Mouse (Mus musculus) hindbrain, embryonic 14.5 days (tissue): ENCODE measurements around the gene Fat1. TPM values are rescaled to one million over a fixed set of nuclear protein-coding genes. Genes with fewer than 3 reads are reported as not detected.

Experiments used
- ATAC-seq: fragments of 200-750 bp; cut with Nextera tagmentation; 2 replicates; pipeline ENCODE4 v1.8.0; 2017; ENCODE audit warnings: moderate number of reproducible peaks, mild to moderate bottlenecking, moderate TSS enrichment, moderate library complexity; ENCODE audit not compliant: low FRiP score
- DNase-seq: peaks from one replicate; pipeline ENCODE4 v3.0.0-alpha.2; 2015; ENCODE audit warnings: low spot score
- H3K27ac ChIP-seq: fragments of 300-500 bp; sonication (generic); 2 replicates; pipeline ENCODE4 v1.5.1; 2014; ENCODE audit warnings: mild to moderate bottlenecking, moderate library complexity
- H3K27me3 ChIP-seq: fragments of 300-500 bp; sonication (generic); 2 replicates; pipeline ENCODE4 v1.6.1; 2014; ENCODE audit warnings: mild to moderate bottlenecking, low read length, mixed read lengths; ENCODE audit not compliant: control insufficient read depth, insufficient read depth
- H3K36me3 ChIP-seq: fragments of 300-500 bp; sonication (generic); replicated peaks from 2 replicates; pipeline ENCODE4 v1.6.1; 2014; ENCODE audit not compliant: control insufficient read depth, insufficient read depth
- H3K4me1 ChIP-seq: fragments of 300-500 bp; sonication (generic); replicated peaks from 2 replicates; pipeline ENCODE4 v1.6.1; 2014; ENCODE audit warnings: antibody characterized with exemption, low read length, mixed read lengths; ENCODE audit not compliant: control insufficient read depth, insufficient read depth
- H3K4me2 ChIP-seq: fragments of 300-500 bp; sonication (generic); replicated peaks from 2 replicates; pipeline ENCODE4 v1.6.1; 2014; ENCODE audit warnings: mild to moderate bottlenecking, moderate library complexity
- H3K4me3 ChIP-seq: fragments of 300-500 bp; sonication (generic); replicated peaks from 2 replicates; pipeline ENCODE4 v1.5.1; 2014; ENCODE audit warnings: mild to moderate bottlenecking, low read length
- H3K9ac ChIP-seq: fragments of 300-500 bp; sonication (generic); 2 replicates; pipeline ENCODE4 v1.6.1; 2014
- H3K9me3 ChIP-seq: fragments of 300-500 bp; sonication (generic); 2 replicates; pipeline ENCODE4 v1.6.1; 2016; ENCODE audit warnings: low read length; ENCODE audit not compliant: control insufficient read depth
- WGBS: fragments of 180-500 bp; shearing (Covaris S2); extraction: QIAGEN DNeasy Blood & Tissue Kit; methylation state at CpG from one replicate; pipeline ENCODE4 v1.1.7; 2014; 5-methylcytosine and 5-hydroxymethylcytosine counted together
- polyA plus RNA-seq: library from polyadenylated mRNA; unstranded; fragments of >200 nt; fragmentation: Nextera tagmentation; extraction: Ambion mirVana; gene quantifications from 2 replicates; pipeline ENCODE4 v1.2.1, GENCODE M21; 2014

Gene Fat1
- polyA plus RNA-seq, 1 experiment from 2014 or later: 28.8 TPM

GRCm38 (mm10) chr8:44975113-44975512 lies 39.9 kb downstream of the Fat1 start:
- ATAC-seq: no peak

GRCm38 (mm10) chr8:44975654-44976053 lies 40.4 kb downstream of the Fat1 start:
- DNase-seq (no peak), ATAC-seq (no peak)
- Histone ChIP-seq H3K9me3 (no peaks in the 10 kb centered on the region), H3K4me2 (no peak overlapping the region), H3K4me3 (no peak overlapping the region), H3K4me1 (peaks cover 9% of the 10 kb centered on the region), H3K9ac (no peak overlapping the region), H3K27me3 (no peaks in the 10 kb centered on the region), H3K36me3 (no peaks in the 10 kb centered on the region), H3K27ac (no peak overlapping the region)
- WGBS: 89% methylated on average over 4 of the region's 4 CpGs

More at GRCm38 (mm10) chr8:44975113-44975512, 39.9 kb downstream of the Fat1 start:
- Histone ChIP-seq H3K36me3 (no peaks in the 10 kb centered on the region), H3K4me3 (no peak overlapping the region), H3K4me1 (peaks cover 15% of the 10 kb centered on the region), H3K9me3 (no peaks in the 10 kb centered on the region), H3K9ac (no peak overlapping the region), H3K4me2 (no peak overlapping the region), H3K27ac (no peak overlapping the region), H3K27me3 (no peaks in the 10 kb centered on the region)
- no peak for DNase-seq
- 63% methylated on average over 9 of the region's 9 CpGs for WGBS

GRCm38 (mm10) chr8:44978622-44979021 lies 43.4 kb downstream of the Fat1 start:
- H3K36me3 ChIP-seq: no peaks in the 10 kb centered on the region
- H3K9me3 ChIP-seq: no peaks in the 10 kb centered on the region
- no peak overlapping the region for H3K9ac ChIP-seq
- ATAC-seq: no peak
- no peaks in the 10 kb centered on the region; the same call in 1 of the 2 replicates for H3K4me1 ChIP-seq
- H3K4me2 ChIP-seq: no peak overlapping the region
- no peak overlapping the region for H3K4me3 ChIP-seq
- no peak overlapping the region for H3K27ac ChIP-seq
- DNase-seq: no peak
- no peaks in the 10 kb centered on the region for H3K27me3 ChIP-seq
- WGBS: 78% methylated on average over 9 of the region's 9 CpGs

GRCm38 (mm10) chr8:44979245-44979644 lies 44.0 kb downstream of the Fat1 start:
- H3K9me3 ChIP-seq: no peaks in the 10 kb centered on the region

GRCm38 (mm10) chr8:44980030-44980429 lies 44.8 kb downstream of the Fat1 start:
- WGBS: 38% methylated on average over 12 of the region's 12 CpGs
- Histone ChIP-seq H3K9me3 (no peaks in the 10 kb centered on the region), H3K9ac (no peak overlapping the region), H3K4me3 (no peak overlapping the region), H3K4me1 (no peaks in the 10 kb centered on the region; the same call in 1 of the 2 replicates), H3K27ac (peak overlapping the region; percentile 1; the same call in 1 of the 2 replicates), H3K27me3 (no peaks in the 10 kb centered on the region), H3K4me2 (no peak overlapping the region), H3K36me3 (no peaks in the 10 kb centered on the region)
- ATAC-seq (peak; percentile 87; the same call in 1 of the 2 replicates), DNase-seq (no peak)

More at GRCm38 (mm10) chr8:44979245-44979644, 44.0 kb downstream of the Fat1 start:
- H3K36me3 ChIP-seq: no peaks in the 10 kb centered on the region
- no peak for ATAC-seq
- H3K27ac ChIP-seq: no peak overlapping the region
- no peaks in the 10 kb centered on the region for H3K27me3 ChIP-seq
- 34% methylated on average over 6 of the region's 6 CpGs for WGBS
- H3K4me1 ChIP-seq: no peaks in the 10 kb centered on the region; the same call in 1 of the 2 replicates
- no peak overlapping the region for H3K9ac ChIP-seq
- DNase-seq: no peak
- H3K4me3 ChIP-seq: no peak overlapping the region
- no peak overlapping the region for H3K4me2 ChIP-seq

GRCm38 (mm10) chr8:44985326-44986288 lies 50.4 kb downstream of the Fat1 start:
- Histone ChIP-seq H3K9ac (no peak overlapping the region), H3K36me3 (peaks cover 7% of the 10 kb centered on the region; the same call in 1 of the 2 replicates), H3K4me1 (peaks cover 11% of the 10 kb centered on the region; the same call in 1 of the 2 replicates), H3K27ac (no peak overlapping the region), H3K4me2 (no peak overlapping the region; the same call in 1 of the 2 replicates), H3K4me3 (no peak overlapping the region), H3K9me3 (no peaks in the 10 kb centered on the region), H3K27me3 (peaks cover 3% of the 10 kb centered on the region; the same call in 1 of the 2 replicates)
- ATAC-seq (peak; percentile 80), DNase-seq (peak; percentile 78)
- WGBS: 26% methylated on average over 10 of the region's 10 CpGs

- ATAC-seq (peak; percentile 32; the same call in 1 of the 2 replicates), DNase-seq (no peak)
- WGBS: 34% methylated on average over 21 of the region's 21 CpGs
- Histone ChIP-seq H3K4me2 (no peak overlapping the region; the same call in 1 of the 2 replicates), H3K9me3 (no peaks in the 10 kb centered on the region), H3K9ac (no peak overlapping the region), H3K4me1 (peaks cover 27% of the 10 kb centered on the region), H3K36me3 (peaks cover 7% of the 10 kb centered on the region; the same call in 1 of the 2 replicates), H3K27me3 (peaks cover 12% of the 10 kb centered on the region; the same call in 1 of the 2 replicates), H3K4me3 (no peak overlapping the region), H3K27ac (no peak overlapping the region)
Measured at GRCm38 (mm10) chr8:44991700-44992487, 56.6 kb downstream of the Fat1 start.

- no peak overlapping the region for H3K27ac ChIP-seq
- peaks cover 28% of the 10 kb centered on the region for H3K4me1 ChIP-seq
- 53% methylated on average over 6 of the region's 6 CpGs for WGBS
- H3K36me3 ChIP-seq: peaks cover 7% of the 10 kb centered on the region; the same call in 1 of the 2 replicates
- no peak for ATAC-seq
- peaks cover 12% of the 10 kb centered on the region; the same call in 1 of the 2 replicates for H3K27me3 ChIP-seq
- no peak for DNase-seq
- H3K4me3 ChIP-seq: no peak overlapping the region
- no peak overlapping the region for H3K4me2 ChIP-seq
- no peak overlapping the region for H3K9ac ChIP-seq
- no peaks in the 10 kb centered on the region for H3K9me3 ChIP-seq
Measured at GRCm38 (mm10) chr8:44992664-44993063, 57.4 kb downstream of the Fat1 start.
